Mouse (Mus musculus): ENCODE results near the gene Ifitm10. TPM values are rescaled to one million over a fixed set of nuclear protein-coding genes. Genes with fewer than 3 reads are reported as not detected.
"Not testable (repeated sequence)": the region's sequence is repeated elsewhere in the genome, so short reads cannot be mapped to it uniquely, and the experiment has no call there.

Ifitm10 gene
- polyA plus RNA-seq, 2 experiments: 2.0 to 2.4 TPM

DNA sequence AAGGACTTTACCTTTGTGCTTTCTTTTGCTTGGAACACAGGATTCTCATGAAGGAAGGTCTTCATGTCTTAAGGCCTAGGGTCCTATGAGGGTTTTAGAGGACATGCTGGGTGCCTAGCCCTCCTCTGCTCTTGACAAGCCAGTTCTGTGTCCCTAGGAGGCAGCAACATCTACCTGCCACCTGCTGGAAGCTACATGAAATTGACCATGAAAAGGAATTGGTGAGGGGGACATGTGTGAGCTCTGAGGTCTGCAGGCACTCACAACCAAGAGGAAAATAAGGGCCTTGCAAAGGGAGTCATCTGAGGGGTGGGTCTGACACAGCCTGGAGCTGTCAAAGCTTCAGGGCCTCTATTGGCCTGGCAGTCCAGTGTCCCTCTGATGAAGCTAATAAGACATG is 78.1 kb downstream of the Ifitm10 start:
- Histone ChIP-seq H3K4me3 (replicated peaks; ENCODE audit: low read length) (no peak overlapping the region), H3K9ac (ENCODE audit: low read depth, low read length, severe bottlenecking) (no peak overlapping the region), H3K9me3 (ENCODE audit: control insufficient read depth, low read length) (no peaks in the 10 kb centered on the region), H3K36me3 (ENCODE audit: control insufficient read depth, insufficient read depth, low read length) (no peaks in the 10 kb centered on the region), H3K4me1 (ENCODE audit: control insufficient read depth, insufficient read depth, low read length) (no peaks in the 10 kb centered on the region), H3K27me3 (ENCODE audit: control insufficient read depth, insufficient read depth, low read length) (no peaks in the 10 kb centered on the region), H3K27ac (replicated peaks; ENCODE audit: low read depth, low read length) (no peak overlapping the region), H3K4me2 (replicated peaks; ENCODE audit: low read depth, low read length, severe bottlenecking) (no peak overlapping the region)
- no peak for TF ChIP-seq POLR2A (IDR thresholded peaks at IDR 0.05; ENCODE audit: borderline replicate concordance, extremely low read depth, insufficient read depth, insufficient read length)
- no peak for DNase-seq (ENCODE audit: low spot score)
- no peak for ATAC-seq (ENCODE audit: low FRiP score, low read depth)

DNA sequence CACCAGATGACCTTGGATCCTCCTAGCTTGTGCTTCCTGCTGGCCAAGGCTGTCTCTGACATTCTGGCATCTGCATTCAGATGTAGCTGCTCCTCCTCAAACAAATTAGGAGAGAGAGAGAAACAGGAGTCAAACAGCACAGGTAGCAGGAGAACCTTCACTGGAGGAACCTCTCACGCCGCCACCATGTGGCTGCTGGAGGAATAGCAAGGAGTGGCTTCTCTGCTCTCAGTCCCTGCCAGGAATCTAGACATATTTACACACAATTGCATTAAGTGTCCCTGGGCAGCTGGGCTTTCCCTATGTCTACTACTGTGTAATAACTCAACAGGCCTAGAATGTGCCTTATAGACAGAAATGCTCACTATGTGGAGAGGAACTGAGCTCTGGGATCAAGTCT is 79.7 kb downstream of the Ifitm10 start:
- not testable (repeated sequence) for H3K27me3 ChIP-seq (ENCODE audit: control insufficient read depth, insufficient read depth, low read length); H3K4me2 ChIP-seq (replicated peaks; ENCODE audit: low read depth, low read length, severe bottlenecking); H3K36me3 ChIP-seq (ENCODE audit: control insufficient read depth, insufficient read depth, low read length); H3K9me3 ChIP-seq (ENCODE audit: control insufficient read depth, low read length); H3K9ac ChIP-seq (ENCODE audit: low read depth, low read length, severe bottlenecking); ATAC-seq (ENCODE audit: low FRiP score, low read depth); H3K4me1 ChIP-seq (ENCODE audit: control insufficient read depth, insufficient read depth, low read length); H3K27ac ChIP-seq (replicated peaks; ENCODE audit: low read depth, low read length); H3K4me3 ChIP-seq (replicated peaks; ENCODE audit: low read length)
- 0% methylated on average over 2 of the region's 2 CpGs for WGBS
- peak; percentile 60 for DNase-seq (ENCODE audit: low spot score)

DNA sequence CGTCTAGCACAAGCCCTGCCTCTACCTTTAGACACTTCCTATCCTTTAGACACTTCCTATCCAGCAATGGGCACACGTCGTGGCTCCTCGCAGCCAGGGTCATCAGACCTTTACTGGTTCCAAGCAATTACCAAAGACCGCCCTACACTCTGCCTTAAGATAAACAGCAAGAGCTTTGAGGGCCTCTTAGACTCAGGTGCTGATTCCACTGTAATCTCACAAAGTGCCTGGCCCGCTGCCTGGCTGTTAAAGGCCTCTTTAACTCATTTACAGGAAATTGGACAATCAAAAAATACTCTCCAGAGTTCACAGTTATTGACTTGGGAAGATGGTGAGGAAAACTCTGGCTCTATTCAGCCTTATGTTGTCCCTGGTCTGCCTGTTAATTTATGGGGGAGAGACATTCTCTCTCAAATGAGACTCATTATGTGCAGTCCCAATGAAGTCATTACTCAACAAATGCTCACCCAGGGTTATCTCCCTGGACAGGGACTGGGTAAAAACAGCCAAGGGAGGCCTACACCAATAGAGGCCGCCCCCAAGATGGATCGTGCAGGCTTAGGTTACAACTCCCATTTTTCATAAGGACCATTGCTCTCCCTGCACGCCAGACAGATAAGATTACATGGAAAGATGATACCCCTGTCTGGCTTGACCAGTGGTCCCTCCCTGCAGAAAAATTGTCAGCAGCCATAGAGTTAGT is 87.5 kb downstream of the Ifitm10 start:
- DNase-seq (ENCODE audit: low spot score); ATAC-seq (ENCODE audit: low FRiP score, low read depth): not testable (repeated sequence)
- 34% methylated on average over 9 of the region's 9 CpGs for WGBS

DNA sequence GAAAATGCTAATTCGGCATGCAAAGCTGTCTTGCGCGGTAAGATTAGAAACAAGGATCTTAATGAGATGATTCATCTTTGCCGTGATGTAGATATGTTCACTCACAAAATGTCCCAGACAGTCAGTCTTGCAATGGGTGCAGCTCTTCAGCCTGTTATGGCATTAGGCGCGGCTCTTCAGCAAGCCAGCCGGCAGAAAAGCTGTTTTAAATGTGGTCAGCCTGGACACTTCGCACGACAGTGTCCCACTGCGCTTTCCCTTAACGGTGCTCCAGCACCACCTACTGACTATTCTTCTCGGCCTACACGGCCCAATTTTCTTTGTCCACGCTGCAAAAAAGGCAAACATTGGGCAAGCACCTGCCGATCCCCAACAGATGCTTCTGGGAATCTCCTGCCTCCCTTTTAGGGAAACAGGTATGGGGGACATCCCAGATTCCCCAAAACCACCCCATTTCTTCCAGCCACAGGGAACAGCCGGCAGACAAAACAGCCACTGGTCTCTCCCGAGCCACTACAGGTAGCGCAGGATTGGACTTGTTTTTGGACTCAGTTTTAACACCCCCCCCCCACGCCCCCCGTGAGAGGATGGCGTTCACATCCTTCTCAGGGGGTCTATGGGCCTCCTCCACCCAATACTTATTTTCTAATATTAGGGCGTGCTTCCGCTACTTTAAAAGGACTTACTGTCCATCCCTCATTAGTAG is 88.3 kb downstream of the Ifitm10 start:
- Histone ChIP-seq H3K4me3 (replicated peaks; ENCODE audit: low read length) (peak overlapping the region; percentile 54), H3K9me3 (ENCODE audit: control insufficient read depth, low read length) (no peaks in the 10 kb centered on the region), H3K4me2 (replicated peaks; ENCODE audit: low read depth, low read length, severe bottlenecking) (peak overlapping the region; percentile 84), H3K9ac (ENCODE audit: low read depth, low read length, severe bottlenecking) (0 out of 2 replicates have a peak overlapping the region, but pooled peaks have one; percentile 21), H3K27me3 (ENCODE audit: control insufficient read depth, insufficient read depth, low read length) (no peaks in the 10 kb centered on the region), H3K27ac (replicated peaks; ENCODE audit: low read depth, low read length) (no peak overlapping the region), H3K36me3 (ENCODE audit: control insufficient read depth, insufficient read depth, low read length) (no peaks in the 10 kb centered on the region), H3K4me1 (ENCODE audit: control insufficient read depth, insufficient read depth, low read length) (no peaks in the 10 kb centered on the region)
- DNase-seq (ENCODE audit: low spot score) (peak; percentile 18), ATAC-seq (ENCODE audit: low FRiP score, low read depth) (no peak)
- WGBS: 14% methylated on average over 23 of the region's 23 CpGs
- no peak for TF ChIP-seq POLR2A (IDR thresholded peaks at IDR 0.05; ENCODE audit: borderline replicate concordance, extremely low read depth, insufficient read depth, insufficient read length)

More for the DNA sequence above, 87.5 kb downstream of the Ifitm10 start:
- not testable (repeated sequence) for H3K4me1 ChIP-seq (ENCODE audit: control insufficient read depth, insufficient read depth, low read length); H3K27ac ChIP-seq (replicated peaks; ENCODE audit: low read depth, low read length); H3K27me3 ChIP-seq (ENCODE audit: control insufficient read depth, insufficient read depth, low read length); H3K4me2 ChIP-seq (replicated peaks; ENCODE audit: low read depth, low read length, severe bottlenecking); H3K4me3 ChIP-seq (replicated peaks; ENCODE audit: low read length); H3K36me3 ChIP-seq (ENCODE audit: control insufficient read depth, insufficient read depth, low read length); H3K9me3 ChIP-seq (ENCODE audit: control insufficient read depth, low read length); H3K9ac ChIP-seq (ENCODE audit: low read depth, low read length, severe bottlenecking)

DNA sequence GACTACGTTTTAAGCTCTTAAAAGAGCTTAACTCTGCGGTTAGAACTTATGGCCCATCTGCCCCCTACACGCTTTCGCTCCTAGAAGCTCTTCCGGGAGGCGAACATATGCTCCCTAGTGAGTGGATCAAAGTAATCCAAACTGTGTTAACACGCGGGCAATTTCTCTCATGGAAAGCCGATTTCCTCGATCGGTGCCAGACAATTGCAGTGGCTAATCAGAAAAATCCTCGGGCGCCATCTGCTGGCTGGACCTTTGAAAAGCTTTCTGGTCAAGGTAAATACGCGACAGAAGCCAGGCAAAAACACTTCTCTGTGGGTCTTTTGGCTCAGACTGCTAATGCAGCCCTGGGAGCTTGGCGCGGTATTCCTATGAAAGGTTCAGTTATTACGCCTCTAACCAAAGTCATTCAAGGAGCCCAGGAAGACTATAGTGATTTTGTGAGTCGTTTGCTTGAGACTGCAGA is 88.9 kb downstream of the Ifitm10 start:
- Histone ChIP-seq H3K9ac (ENCODE audit: low read depth, low read length, severe bottlenecking) (peak overlapping the region; percentile 75), H3K27ac (replicated peaks; ENCODE audit: low read depth, low read length) (peak overlapping the region; percentile 91), H3K4me1 (ENCODE audit: control insufficient read depth, insufficient read depth, low read length) (no peaks in the 10 kb centered on the region), H3K4me3 (replicated peaks; ENCODE audit: low read length) (peak overlapping the region; percentile 54), H3K36me3 (ENCODE audit: control insufficient read depth, insufficient read depth, low read length) (no peaks in the 10 kb centered on the region), H3K4me2 (replicated peaks; ENCODE audit: low read depth, low read length, severe bottlenecking) (peak overlapping the region; percentile 84), H3K9me3 (ENCODE audit: control insufficient read depth, low read length) (no peaks in the 10 kb centered on the region), H3K27me3 (ENCODE audit: control insufficient read depth, insufficient read depth, low read length) (no peaks in the 10 kb centered on the region)
- no peak for TF ChIP-seq POLR2A (IDR thresholded peaks at IDR 0.05; ENCODE audit: borderline replicate concordance, extremely low read depth, insufficient read depth, insufficient read length)
- ATAC-seq (ENCODE audit: low FRiP score, low read depth): peak; percentile 90
- peak; percentile 99 for DNase-seq (ENCODE audit: low spot score)
- WGBS: 1% methylated on average over 19 of the region's 19 CpGs
